Mouse (Mus musculus) liver, embryonic 16.5 days (tissue): ENCODE data around the gene Hpcal1. TPM values are rescaled to one million over a fixed set of nuclear protein-coding genes. Genes with fewer than 3 reads are reported as not detected.

Source experiments
- ATAC-seq: fragments of 200-750 bp; cut with Nextera tagmentation; 2 replicates; pipeline ENCODE4 v1.8.0; 2017; ENCODE audit warnings: low read depth, mild to moderate bottlenecking, moderate number of reproducible peaks, moderate library complexity
- H3K27ac ChIP-seq: fragments of 300-500 bp; sonication (generic); 2 replicates; pipeline ENCODE4 v1.5.1; 2014; ENCODE audit warnings: mild to moderate bottlenecking, low read length
- H3K27me3 ChIP-seq: fragments of 300-500 bp; sonication (generic); 2 replicates; pipeline ENCODE4 v1.6.1; 2014; ENCODE audit warnings: low read depth, low read length, mixed read lengths; ENCODE audit not compliant: control insufficient read depth, insufficient read depth
- H3K36me3 ChIP-seq: fragments of 300-500 bp; sonication (generic); 2 replicates; pipeline ENCODE4 v1.6.1; 2014; ENCODE audit warnings: mild to moderate bottlenecking; ENCODE audit not compliant: control insufficient read depth, insufficient read depth
- H3K4me1 ChIP-seq: fragments of 300-500 bp; sonication (generic); 2 replicates; pipeline ENCODE4 v1.6.1; 2014; ENCODE audit warnings: low read depth, low read length, mixed read lengths; ENCODE audit not compliant: control insufficient read depth
- H3K4me2 ChIP-seq: fragments of 300-500 bp; sonication (generic); 2 replicates; pipeline ENCODE4 v1.6.1; 2014; ENCODE audit warnings: low read depth, low read length, mixed read lengths
- H3K4me3 ChIP-seq: fragments of 300-500 bp; sonication (generic); 2 replicates; pipeline ENCODE4 v1.5.1; 2014; ENCODE audit warnings: low read depth, mild to moderate bottlenecking, low read length
- H3K9ac ChIP-seq: fragments of 300-500 bp; sonication (generic); 2 replicates; pipeline ENCODE4 v1.6.1; 2014; ENCODE audit warnings: low read depth, low read length
- H3K9me3 ChIP-seq: fragments of 300-500 bp; sonication (generic); replicated peaks from 2 replicates; pipeline ENCODE4 v1.6.1; 2016; ENCODE audit warnings: low read length; ENCODE audit not compliant: control insufficient read depth
- WGBS: fragments of 180-500 bp; shearing (Covaris S2); extraction: QIAGEN DNeasy Blood & Tissue Kit; methylation state at CpG from one replicate; pipeline ENCODE4 v1.1.7; 2014; ENCODE audit not compliant: insufficient replicate concordance; 5-methylcytosine and 5-hydroxymethylcytosine counted together
- polyA plus RNA-seq: library from polyadenylated mRNA; unstranded; fragments of >200 nt; fragmentation: Nextera tagmentation; extraction: Ambion mirVana; gene quantifications from 2 replicates; pipeline ENCODE4 v1.2.1, GENCODE M21; 2015

The Hpcal1 gene
- polyA plus RNA-seq, 1 experiment from 2014 or later: 23.6 TPM

- Histone ChIP-seq H3K27ac (peak overlapping the region; percentile 51; the same call in 1 of the 2 replicates), H3K4me1 (peaks cover 34% of the 10 kb centered on the region)
- 51% methylated on average over 6 of the region's 6 CpGs for WGBS
These were observed 47.8 kb downstream of the Hpcal1 start for GRCm38 (mm10) chr12:17738473-17738872.

DNA sequence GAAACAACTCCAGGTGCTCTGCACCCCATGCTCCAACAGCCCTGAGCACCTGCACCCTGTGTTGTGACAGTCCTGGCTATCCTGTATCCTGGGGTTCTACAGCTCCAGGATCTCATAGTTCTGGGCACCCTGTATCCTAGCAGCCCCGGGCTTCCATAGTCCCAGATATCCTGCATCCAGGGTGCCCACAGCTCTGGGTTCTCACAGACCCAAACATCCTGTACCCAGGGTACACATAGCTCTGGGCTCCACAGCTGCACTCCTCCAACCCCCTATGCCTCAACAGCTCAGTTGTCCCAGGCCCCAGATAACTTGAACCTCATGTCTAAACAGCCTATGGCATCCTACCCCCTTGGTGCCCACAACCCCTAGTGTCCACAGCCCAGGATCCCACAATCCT, 49.6 kb downstream of the Hpcal1 start:
- no peak overlapping the region for H3K4me2 ChIP-seq
- H3K9ac ChIP-seq: no peak overlapping the region
- H3K4me3 ChIP-seq: no peak overlapping the region
- no peak overlapping the region for H3K27ac ChIP-seq
- ATAC-seq: no peak
- no peaks in the 10 kb centered on the region for H3K36me3 ChIP-seq
- H3K9me3 ChIP-seq: no peaks in the 10 kb centered on the region
- no peaks in the 10 kb centered on the region for H3K27me3 ChIP-seq
- 67% methylated on average over 1 of the region's 1 CpGs for WGBS
- peaks cover 30% of the 10 kb centered on the region for H3K4me1 ChIP-seq

More at GRCm38 (mm10) chr12:17738473-17738872, 47.8 kb downstream of the Hpcal1 start:
- no peak overlapping the region for H3K4me3 ChIP-seq
- no peaks in the 10 kb centered on the region for H3K9me3 ChIP-seq
- no peak overlapping the region for H3K4me2 ChIP-seq
- ATAC-seq: peak; percentile 83
- H3K36me3 ChIP-seq: no peaks in the 10 kb centered on the region
- no peaks in the 10 kb centered on the region for H3K27me3 ChIP-seq
- no peak overlapping the region for H3K9ac ChIP-seq

- H3K4me1 ChIP-seq: peaks cover 38% of the 10 kb centered on the region
- H3K36me3 ChIP-seq: no peaks in the 10 kb centered on the region
- peak; percentile 14; the same call in 1 of the 2 replicates for ATAC-seq
- H3K9me3 ChIP-seq: no peaks in the 10 kb centered on the region
- no peak overlapping the region for H3K4me3 ChIP-seq
- no peak overlapping the region for H3K9ac ChIP-seq
- H3K4me2 ChIP-seq: no peak overlapping the region
- 56% methylated on average over 17 of the region's 17 CpGs for whole genome bisulfite sequencing
- no peak overlapping the region for H3K27ac ChIP-seq
- no peaks in the 10 kb centered on the region for H3K27me3 ChIP-seq
These were observed 51.1 kb downstream of the Hpcal1 start for GRCm38 (mm10) chr12:17741637-17742364.

DNA sequence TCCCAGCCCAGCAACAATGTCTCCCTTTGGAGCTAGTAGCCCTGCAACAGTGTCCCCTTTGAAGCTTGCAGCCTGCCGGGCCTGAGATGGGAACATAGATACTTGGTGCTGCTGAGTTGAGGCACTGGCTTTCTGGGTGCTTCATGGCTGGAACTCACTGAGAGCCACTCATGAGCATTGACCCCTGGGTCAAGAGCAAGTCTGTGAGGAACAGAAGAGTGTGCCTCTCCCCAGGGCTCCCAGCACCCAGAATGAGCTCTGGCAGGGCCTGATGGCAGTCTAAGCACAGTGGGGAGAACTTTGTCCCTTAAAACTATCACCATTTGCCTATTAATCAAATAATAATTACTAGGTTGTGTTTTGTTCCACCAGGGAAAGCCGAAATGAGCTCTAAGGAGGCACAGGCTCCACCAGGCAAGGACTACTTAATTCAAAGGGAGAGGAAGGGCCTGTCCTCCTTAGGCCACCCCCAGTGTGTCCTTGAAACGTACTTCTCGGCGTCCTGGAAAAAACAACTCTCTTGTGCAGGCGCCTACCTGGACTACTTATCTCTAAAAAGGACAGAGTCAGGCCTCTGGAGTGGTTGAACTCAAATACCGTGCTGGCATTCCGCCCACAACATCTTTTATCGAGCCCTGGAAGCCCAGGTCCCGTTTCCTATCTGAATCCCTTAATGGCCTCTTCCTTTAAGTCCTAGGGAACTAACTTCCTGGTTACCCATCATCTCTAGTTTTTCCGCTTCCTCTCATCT, 52.1 kb downstream of the Hpcal1 start:
- 66% methylated on average over 11 of the region's 11 CpGs for WGBS
- Histone ChIP-seq H3K27ac (no peak overlapping the region), H3K4me3 (no peak overlapping the region), H3K9ac (no peak overlapping the region), H3K9me3 (no peaks in the 10 kb centered on the region), H3K27me3 (no peaks in the 10 kb centered on the region), H3K4me1 (peaks cover 45% of the 10 kb centered on the region), H3K36me3 (no peaks in the 10 kb centered on the region), H3K4me2 (no peak overlapping the region)
- no peak for ATAC-seq

GRCm38 (mm10) chr12:17745431-17745830, 54.8 kb downstream of the Hpcal1 start:
- 68% methylated on average over 7 of the region's 7 CpGs for WGBS
- Histone ChIP-seq H3K27ac (no peak overlapping the region), H3K9ac (no peak overlapping the region), H3K4me2 (no peak overlapping the region), H3K9me3 (no peaks in the 10 kb centered on the region), H3K36me3 (no peaks in the 10 kb centered on the region), H3K4me3 (no peak overlapping the region), H3K4me1 (peaks cover 54% of the 10 kb centered on the region), H3K27me3 (no peaks in the 10 kb centered on the region)
- no peak for ATAC-seq

DNA sequence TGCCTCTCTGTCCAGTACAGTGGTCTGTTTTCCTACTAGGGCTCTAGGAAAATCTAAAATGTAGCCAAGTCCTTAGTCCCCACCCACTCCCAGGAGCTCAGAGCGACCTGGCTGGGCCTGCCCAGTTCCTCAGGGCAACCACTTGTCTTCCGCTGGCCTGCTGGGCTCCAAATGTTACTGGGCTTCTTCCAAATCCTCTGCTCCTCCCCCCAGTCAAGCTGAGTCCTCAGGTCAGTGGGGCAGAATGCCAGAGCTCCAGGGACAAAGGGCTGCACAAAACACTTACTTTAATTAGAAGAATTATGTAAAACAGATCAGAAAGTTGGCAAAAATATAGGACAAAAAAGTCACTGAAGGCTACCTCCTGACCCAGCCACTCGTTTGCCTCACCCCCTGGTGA, 56.1 kb downstream of the Hpcal1 start:
- H3K36me3 ChIP-seq: no peaks in the 10 kb centered on the region
- H3K9me3 ChIP-seq: no peaks in the 10 kb centered on the region
- H3K4me1 ChIP-seq: peaks cover 50% of the 10 kb centered on the region
- H3K9ac ChIP-seq: no peak overlapping the region
- H3K4me2 ChIP-seq: no peak overlapping the region
- no peak overlapping the region for H3K4me3 ChIP-seq
- no peaks in the 10 kb centered on the region for H3K27me3 ChIP-seq
- H3K27ac ChIP-seq: no peak overlapping the region
- ATAC-seq: no peak
- 32% methylated on average over 3 of the region's 3 CpGs for WGBS

DNA sequence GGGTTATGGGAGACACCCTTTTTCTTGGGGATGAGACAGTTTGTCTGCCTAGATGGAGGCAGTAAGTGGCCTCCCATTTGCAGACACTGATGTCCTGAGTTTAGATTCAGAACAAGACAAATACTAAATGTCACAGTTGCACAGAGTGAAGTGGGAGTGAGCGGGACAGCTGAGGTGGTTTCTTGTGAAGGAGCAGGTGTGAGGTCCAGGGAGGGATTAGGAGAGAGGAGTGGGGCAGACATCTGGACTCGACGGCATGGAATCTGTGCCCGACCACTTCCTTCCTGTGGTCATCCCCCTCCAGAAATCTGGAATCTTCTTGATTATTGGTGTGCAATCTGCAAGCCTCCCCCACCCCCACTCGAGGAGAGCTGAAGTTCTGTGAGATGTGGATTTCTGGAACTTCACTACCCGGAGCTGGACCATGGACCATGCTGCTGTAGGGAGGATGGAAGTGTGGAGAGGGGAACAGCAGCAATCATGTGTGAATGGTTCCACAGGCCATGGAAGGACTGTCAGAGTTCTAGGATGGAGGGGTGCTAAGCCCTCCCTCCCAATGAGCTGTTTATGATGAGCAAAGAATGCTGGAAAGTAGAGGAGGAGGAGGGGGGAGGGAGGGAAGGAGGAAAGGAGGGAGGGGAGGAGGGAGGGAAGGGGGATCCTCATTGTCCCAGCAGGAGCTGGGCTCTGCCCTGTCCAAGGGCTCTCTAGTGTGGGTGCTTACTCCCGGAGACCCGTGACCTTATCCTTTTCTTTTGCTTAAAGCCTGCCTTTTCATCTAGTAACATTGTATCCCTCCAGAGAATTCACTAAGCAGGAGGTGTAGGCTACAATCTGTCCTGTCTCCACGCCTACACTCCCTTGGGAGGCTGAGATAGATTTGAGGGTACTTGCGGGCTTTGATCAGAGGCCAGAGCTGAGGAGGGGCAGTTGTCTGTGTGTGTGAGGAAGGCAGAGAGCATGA, 56.8 kb downstream of the Hpcal1 start:
- 42% methylated on average over 10 of the region's 10 CpGs for WGBS
- no peak for ATAC-seq
- no peaks in the 10 kb centered on the region for H3K36me3 ChIP-seq
- H3K9me3 ChIP-seq: no peaks in the 10 kb centered on the region
- no peak overlapping the region for H3K4me3 ChIP-seq
- H3K27ac ChIP-seq: no peak overlapping the region
- H3K4me2 ChIP-seq: no peak overlapping the region
- H3K9ac ChIP-seq: no peak overlapping the region
- H3K4me1 ChIP-seq: peaks cover 43% of the 10 kb centered on the region
- no peaks in the 10 kb centered on the region for H3K27me3 ChIP-seq

DNA sequence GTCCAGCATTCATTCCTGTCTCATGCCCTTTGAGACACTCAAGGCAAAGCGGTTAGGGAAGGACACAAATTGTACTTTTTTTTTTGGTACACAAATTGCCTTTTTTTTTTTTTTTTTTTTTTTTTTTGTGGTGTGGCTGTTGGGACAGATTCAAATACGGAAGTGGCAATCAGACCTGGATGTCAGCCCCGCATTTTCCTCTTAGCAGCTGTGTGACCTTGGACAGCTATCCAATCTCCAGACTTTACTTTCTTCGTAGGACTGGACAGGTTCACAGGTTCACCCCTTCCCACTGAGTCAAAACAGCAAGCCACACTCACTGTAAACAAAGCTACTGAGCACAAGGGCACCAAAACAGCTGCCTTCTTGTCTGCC, 57.5 kb downstream of the Hpcal1 start:
- 28% methylated on average over 4 of the region's 4 CpGs for WGBS
- peaks cover 39% of the 10 kb centered on the region for H3K4me1 ChIP-seq
- no peaks in the 10 kb centered on the region for H3K9me3 ChIP-seq
- no peak overlapping the region for H3K4me3 ChIP-seq
- H3K9ac ChIP-seq: no peak overlapping the region
- ATAC-seq: no peak
- no peak overlapping the region for H3K4me2 ChIP-seq
- no peaks in the 10 kb centered on the region for H3K36me3 ChIP-seq
- H3K27me3 ChIP-seq: no peaks in the 10 kb centered on the region
- H3K27ac ChIP-seq: no peak overlapping the region
